Mouse (Mus musculus) cerebellum, adult 8-10 months (tissue): ENCODE data around the gene Slc25a35.
"Not testable (repeated sequence)": the region's sequence is repeated elsewhere in the genome, so short reads cannot be mapped to it uniquely, and the experiment has no call there.

Experiments
- DNase-seq: peaks from one replicate; pipeline ENCODE4 v3.0.0; 2022

Gene Slc25a35

GRCm38 (mm10) chr11:68967337-68968282 lies at the start of gene Slc25a35:
TSS of gene Slc25a35 (plus strand) at chr11:68968131.
- DNase-seq = peak; percentile 92

- DNase-seq = no peak
Measured at GRCm38 (mm10) chr11:68923191-68923590, 44.7 kb upstream of the Slc25a35 start.

DNA sequence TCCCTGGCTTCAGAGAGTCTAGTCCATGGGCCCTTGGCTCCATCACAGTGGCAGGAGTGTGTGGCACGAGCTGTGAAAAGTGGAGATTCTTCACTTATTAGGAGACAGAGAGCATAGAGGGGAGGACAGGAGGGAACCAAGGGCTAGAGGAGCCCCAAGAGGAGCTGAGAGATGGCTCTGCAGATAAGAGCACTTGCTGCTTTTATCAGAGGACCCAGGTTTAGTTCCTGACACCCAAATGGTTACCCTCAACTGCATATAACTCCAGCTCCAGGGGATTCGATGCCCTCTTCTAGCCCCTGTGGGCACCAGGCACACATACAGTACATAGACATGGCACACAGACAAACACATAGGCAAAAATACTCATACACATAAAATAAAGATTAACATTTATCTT lies 43.2 kb upstream of the Slc25a35 start:
- DNase-seq = no peak

DNA sequence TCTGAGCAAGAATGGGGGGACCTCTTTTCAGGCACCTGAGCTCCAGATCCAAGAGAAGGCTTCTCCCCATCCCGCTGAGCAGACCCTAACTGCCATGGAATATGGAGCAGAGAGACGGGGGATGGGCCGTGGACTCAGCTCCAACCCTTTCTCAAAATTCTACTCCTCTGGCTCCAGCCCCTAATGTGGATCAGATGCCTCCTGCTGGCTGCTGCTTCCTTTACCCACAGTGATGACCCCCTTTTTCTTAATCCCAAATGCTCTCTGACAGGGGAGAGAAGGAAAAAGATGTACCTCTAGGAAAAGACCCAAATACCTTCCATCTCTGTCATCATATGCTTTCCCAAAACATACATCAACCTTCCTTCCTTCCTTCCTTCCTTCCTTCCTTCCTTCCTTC lies 41.0 kb upstream of the Slc25a35 start, which contains the start of gene Odf4:
TSS of gene Odf4 (minus strand) at position 101 of the 400 bp plus-strand sequence.
- no peak for DNase-seq

DNA sequence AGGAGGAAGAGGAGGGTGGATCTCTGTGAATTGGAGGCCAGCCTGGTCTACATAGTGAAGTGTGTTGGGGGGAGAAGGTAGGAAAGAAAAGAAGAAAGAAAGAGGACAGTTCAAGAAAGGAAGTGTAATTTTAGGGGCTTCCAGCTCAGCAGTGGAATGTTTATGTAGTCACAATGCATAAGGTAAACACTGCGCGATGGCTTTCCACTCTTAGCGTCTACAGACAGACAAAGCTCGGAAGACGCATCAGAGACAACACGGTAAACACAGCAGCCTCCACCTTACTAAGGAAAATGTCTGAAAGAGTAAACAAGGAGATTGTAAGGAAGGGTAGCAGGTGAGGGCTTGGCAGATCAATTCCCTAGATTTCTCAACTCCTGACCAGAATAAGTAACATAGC lies 38.0 kb upstream of the Slc25a35 start:
- no peak for DNase-seq

GRCm38 (mm10) chr11:68933885-68934507 lies 33.9 kb upstream of the Slc25a35 start:
- DNase-seq = no peak

GRCm38 (mm10) chr11:68936951-68937350 lies 31.0 kb upstream of the Slc25a35 start:
- DNase-seq = not testable (repeated sequence)

- peak; percentile 85 for DNase-seq
Measured at GRCm38 (mm10) chr11:68939451-68940304, 28.3 kb upstream of the Slc25a35 start.

GRCm38 (mm10) chr11:68940516-68940915 lies 27.4 kb upstream of the Slc25a35 start:
- no peak for DNase-seq

DNA sequence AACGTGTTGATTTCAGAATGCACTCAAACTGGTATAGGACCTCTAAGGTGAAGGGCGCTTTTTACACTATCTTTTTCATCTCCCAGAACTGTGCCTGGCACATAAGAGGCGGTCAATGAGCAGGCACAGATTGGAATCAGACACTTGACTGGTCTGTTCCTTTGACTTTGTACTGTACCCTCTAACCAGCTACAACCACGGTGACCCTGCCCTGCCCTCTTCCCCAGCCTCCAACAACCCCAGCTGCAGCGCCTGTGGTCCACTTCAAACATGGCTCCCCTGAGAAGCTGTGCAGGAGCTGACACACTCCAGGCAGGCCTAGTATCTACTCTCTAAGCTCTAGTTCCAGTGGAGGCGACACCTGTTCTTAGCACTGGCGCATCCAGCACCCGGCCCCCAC lies 25.2 kb upstream of the Slc25a35 start:
- DNase-seq = no peak

DNA sequence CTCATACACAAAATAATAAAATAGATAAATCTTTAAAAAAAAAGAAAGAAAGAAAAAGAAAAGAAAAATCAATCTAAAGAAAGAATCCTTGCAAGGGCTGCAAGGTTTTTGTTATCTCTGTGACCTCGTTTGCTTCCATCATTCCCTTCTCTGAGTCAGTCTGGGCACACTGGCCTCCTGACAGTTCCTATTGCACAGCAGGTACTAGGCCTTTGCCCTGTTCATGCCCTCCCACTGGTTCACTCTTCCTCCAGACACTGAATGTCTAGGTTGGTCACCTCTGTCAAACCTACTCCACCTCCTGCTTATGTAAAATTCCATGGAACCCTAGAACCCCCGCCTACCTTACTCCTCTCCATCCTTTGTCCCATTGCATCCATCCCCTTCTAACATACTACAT lies 22.7 kb upstream of the Slc25a35 start:
- no peak for DNase-seq

DNA sequence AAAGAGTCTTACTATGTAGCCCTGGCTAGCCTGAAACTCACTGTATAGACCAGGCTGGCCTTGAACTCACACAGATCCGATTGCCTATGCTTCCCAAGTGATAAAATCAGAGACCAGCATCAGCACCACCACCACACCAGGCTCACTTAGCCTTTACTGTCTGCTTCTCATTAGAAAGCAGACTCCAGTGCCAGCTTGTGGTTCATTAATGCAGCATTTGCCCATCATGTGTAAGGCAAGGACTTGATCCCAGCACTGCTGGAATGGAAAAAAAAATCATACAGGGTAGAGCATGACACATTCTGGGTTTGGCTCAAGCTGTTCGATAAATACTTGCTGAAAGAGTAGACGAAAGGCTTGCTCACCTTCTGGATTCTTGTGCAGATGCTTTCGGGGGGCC lies 21.9 kb upstream of the Slc25a35 start:
- no peak for DNase-seq

- no peak for DNase-seq
Measured at GRCm38 (mm10) chr11:68946806-68947440, 21.0 kb upstream of the Slc25a35 start.

GRCm38 (mm10) chr11:68947542-68947993 lies 20.4 kb upstream of the Slc25a35 start:
- peak; percentile 66 for DNase-seq

DNA sequence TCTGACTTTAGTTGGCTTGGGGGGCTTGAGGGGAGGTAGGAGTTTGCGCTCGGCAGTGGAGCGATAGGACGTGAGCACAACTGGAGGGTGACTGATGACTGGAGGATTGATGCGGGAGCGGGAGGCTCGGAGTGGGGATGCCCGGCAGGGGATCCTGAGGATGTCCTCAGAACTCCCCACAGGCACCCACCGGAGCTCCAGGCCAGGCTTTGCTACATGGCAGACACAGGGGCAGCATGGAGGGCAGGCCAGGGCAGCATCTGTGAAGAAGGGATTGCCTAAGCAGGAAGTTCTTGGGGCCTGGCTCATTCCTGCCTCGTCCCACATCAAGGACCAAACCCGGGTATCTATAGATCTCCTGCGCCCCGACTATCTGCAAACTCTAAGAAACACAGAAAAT lies 14.0 kb upstream of the Slc25a35 start:
- DNase-seq = no peak

- DNase-seq = no peak
Measured at GRCm38 (mm10) chr11:68954408-68954807, 13.5 kb upstream of the Slc25a35 start.

- no peak for DNase-seq
Measured at GRCm38 (mm10) chr11:68955473-68955872, 12.5 kb upstream of the Slc25a35 start.

- no peak for DNase-seq
Measured at GRCm38 (mm10) chr11:68956107-68956506, 11.8 kb upstream of the Slc25a35 start.

DNA sequence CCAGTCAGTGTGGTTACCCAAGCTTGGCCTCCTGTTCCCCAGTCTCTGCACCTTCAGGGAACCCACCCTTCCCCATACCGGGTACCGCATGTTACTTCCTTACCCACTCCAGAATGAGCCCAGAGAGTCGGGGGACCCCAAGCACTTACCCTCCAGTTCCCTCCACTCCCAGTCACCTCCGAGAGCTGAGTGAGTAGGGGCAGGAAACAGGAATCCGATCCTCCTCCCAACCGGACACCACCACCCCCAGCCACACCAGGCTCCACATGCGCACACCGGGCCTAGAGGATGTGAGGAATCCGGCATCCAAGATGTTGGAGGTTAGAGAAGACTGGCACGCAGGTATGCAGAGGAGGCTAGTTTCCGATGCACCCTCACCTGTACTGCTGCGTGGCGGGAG lies 11.2 kb upstream of the Slc25a35 start:
- no peak for DNase-seq

- no peak for DNase-seq
Measured at GRCm38 (mm10) chr11:68957308-68957707, 10.6 kb upstream of the Slc25a35 start, which contains the start of gene Arhgef15. TSS of gene Arhgef15 (minus strand) at chr11:68957480.

DNA sequence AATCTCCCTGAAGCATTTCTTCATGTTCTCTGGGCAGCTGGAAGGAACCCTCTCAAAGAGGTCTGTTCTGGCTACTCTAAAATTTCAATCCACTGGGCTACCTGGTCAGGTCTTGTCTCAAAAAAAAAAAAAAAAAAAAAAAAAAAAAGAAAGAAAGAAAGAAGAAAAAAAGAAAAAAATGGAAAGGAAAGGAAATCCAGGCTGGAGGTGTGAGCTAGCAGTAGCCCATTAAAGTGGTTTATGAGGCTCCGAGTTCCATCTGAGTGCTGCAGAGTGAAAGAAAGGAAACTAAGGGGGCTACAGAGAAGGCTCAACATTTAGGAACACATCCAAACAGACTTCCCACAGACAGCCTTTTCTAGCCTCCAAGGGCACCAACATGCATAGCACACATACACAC lies 10.0 kb upstream of the Slc25a35 start:
- DNase-seq = no peak

GRCm38 (mm10) chr11:68961596-68961995 lies 6.3 kb upstream of the Slc25a35 start:
- no peak for DNase-seq
